Mouse (Mus musculus) lung, embryonic 14.5 days (tissue): ENCODE results near the gene 2010111I01Rik. TPM values are rescaled to one million over a fixed set of nuclear protein-coding genes. Genes with fewer than 3 reads are reported as not detected.

Source experiments
- ATAC-seq: fragments of 200-750 bp; cut with Nextera tagmentation; 2 replicates; pipeline ENCODE4 v1.8.0; 2017; ENCODE audit warnings: mild to moderate bottlenecking, moderate TSS enrichment, moderate library complexity; ENCODE audit not compliant: insufficient read depth
- DNase-seq: peaks from one replicate; pipeline ENCODE4 v3.0.0-alpha.2; 2015
- H3K27ac ChIP-seq: fragments of 300-500 bp; sonication (generic); 2 replicates; pipeline ENCODE4 v1.5.1; 2014; ENCODE audit warnings: low read depth, mild to moderate bottlenecking, moderate library complexity
- H3K27me3 ChIP-seq: fragments of 300-500 bp; sonication (generic); 2 replicates; pipeline ENCODE4 v1.6.1; 2014; ENCODE audit warnings: low read length, control low read depth; ENCODE audit not compliant: insufficient read depth
- H3K36me3 ChIP-seq: fragments of 300-500 bp; sonication (generic); 2 replicates; pipeline ENCODE4 v1.6.1; 2014; ENCODE audit warnings: control low read depth; ENCODE audit not compliant: insufficient read depth
- H3K4me1 ChIP-seq: fragments of 300-500 bp; sonication (generic); 2 replicates; pipeline ENCODE4 v1.6.1; 2014; ENCODE audit warnings: antibody characterized with exemption, control low read depth; ENCODE audit not compliant: insufficient read depth
- H3K4me2 ChIP-seq: fragments of 300-500 bp; sonication (generic); 2 replicates; pipeline ENCODE4 v1.6.1; 2014; ENCODE audit warnings: mild to moderate bottlenecking
- H3K4me3 ChIP-seq: fragments of 300-500 bp; sonication (generic); 2 replicates; pipeline ENCODE4 v1.5.1; 2014; ENCODE audit warnings: low read depth, low read length
- H3K9ac ChIP-seq: fragments of 300-500 bp; sonication (generic); 2 replicates; pipeline ENCODE4 v1.6.1; 2014
- H3K9me3 ChIP-seq: fragments of 300-500 bp; sonication (generic); 2 replicates; pipeline ENCODE4 v1.6.1; 2016; ENCODE audit warnings: low read depth, low read length, control low read depth
- CTCF ChIP-seq: IDR thresholded peaks from 2 replicates; pipeline ENCODE4 v1.5.1; 2016; ENCODE audit warnings: antibody characterized with exemption, low read depth
- WGBS: fragments of 180-500 bp; shearing (Covaris S2); extraction: QIAGEN DNeasy Blood & Tissue Kit; methylation state at CpG from one replicate; pipeline ENCODE4 v1.1.7; 2014; 5-methylcytosine and 5-hydroxymethylcytosine counted together
- polyA plus RNA-seq: library from polyadenylated mRNA; unstranded; fragments of >200 nt; fragmentation: Nextera tagmentation; extraction: Ambion mirVana; gene quantifications from 2 replicates; pipeline ENCODE4 v1.2.1, GENCODE M21; 2014

2010111I01Rik gene
- polyA plus RNA-seq, 1 experiment from 2014 or later = 156 TPM

DNA sequence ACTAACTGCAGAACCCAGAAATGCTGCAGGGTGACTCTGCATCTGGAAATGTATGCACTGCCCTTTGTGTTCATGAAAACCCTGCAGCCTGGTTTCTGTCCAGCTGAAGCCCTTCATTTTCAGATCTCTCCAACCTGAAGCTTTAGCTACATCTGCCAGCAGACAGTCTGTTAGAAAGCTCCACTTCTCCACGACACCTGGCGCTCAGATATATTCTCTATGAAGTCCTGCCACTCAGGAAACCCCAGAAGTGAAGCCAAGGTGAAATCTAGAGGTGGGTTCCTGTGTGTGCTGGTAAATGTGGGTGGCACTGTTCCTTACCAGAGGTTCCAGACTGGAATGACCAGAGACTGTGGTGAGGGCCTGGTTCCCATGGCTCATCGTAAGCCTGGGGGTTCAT is 297.0 kb downstream of the 2010111I01Rik start:
- ATAC-seq (no peak), DNase-seq (no peak)
- Histone ChIP-seq H3K27me3 (no peaks in the 10 kb centered on the region), H3K36me3 (peaks cover 36% of the 10 kb centered on the region), H3K4me2 (no peak overlapping the region), H3K27ac (no peak overlapping the region), H3K4me3 (no peak overlapping the region), H3K9ac (no peak overlapping the region), H3K9me3 (no peaks in the 10 kb centered on the region), H3K4me1 (0 out of 2 replicates have a peak, but pooled peaks cover 4% of the 10 kb centered on the region)
- 91% methylated on average over 3 of the region's 3 CpGs for WGBS
- TF ChIP-seq CTCF = no peak

- peaks cover 29% of the 10 kb centered on the region for H3K36me3 ChIP-seq
- H3K4me1 ChIP-seq = 0 out of 2 replicates have a peak, but pooled peaks cover 4% of the 10 kb centered on the region
- no peaks in the 10 kb centered on the region for H3K27me3 ChIP-seq
- TF ChIP-seq CTCF = no peak
- H3K27ac ChIP-seq = no peak overlapping the region
- no peak for ATAC-seq
- no peak for DNase-seq
- H3K9ac ChIP-seq = no peak overlapping the region
- no peaks in the 10 kb centered on the region for H3K9me3 ChIP-seq
- H3K4me2 ChIP-seq = no peak overlapping the region
- WGBS = 79% methylated on average over 1 of the region's 1 CpGs
- H3K4me3 ChIP-seq = no peak overlapping the region
Measured at GRCm38 (mm10) chr13:63262168-63262957, 297.7 kb downstream of the 2010111I01Rik start.

DNA sequence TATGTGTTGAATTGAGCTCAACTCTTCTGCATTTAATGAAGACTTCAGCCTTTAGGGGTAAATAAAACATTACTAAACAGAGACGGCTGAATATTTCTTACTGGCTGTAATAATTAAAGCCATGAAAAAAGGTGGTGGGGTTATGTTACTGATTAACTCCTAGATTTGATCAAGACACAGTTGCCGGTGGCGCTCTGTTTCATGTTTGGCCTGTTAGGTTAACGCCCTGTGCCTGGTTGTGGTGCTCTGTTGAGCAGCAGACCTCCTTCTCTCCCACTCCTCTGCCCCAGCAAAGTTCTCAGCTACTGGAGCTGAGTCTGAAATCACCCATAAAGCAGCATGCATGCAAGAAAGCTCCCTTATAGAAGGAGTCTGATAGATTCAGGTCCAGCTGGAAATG is 303.7 kb downstream of the 2010111I01Rik start:
- Histone ChIP-seq H3K4me3 (no peak overlapping the region), H3K9ac (no peak overlapping the region), H3K4me2 (no peak overlapping the region), H3K27me3 (no peaks in the 10 kb centered on the region), H3K9me3 (no peaks in the 10 kb centered on the region), H3K4me1 (peaks cover 13% of the 10 kb centered on the region), H3K27ac (peak overlapping the region; percentile 58), H3K36me3 (peaks cover 20% of the 10 kb centered on the region)
- ATAC-seq (no peak), DNase-seq (no peak)
- TF ChIP-seq CTCF = no peak
- WGBS = 61% methylated on average over 4 of the region's 4 CpGs

DNA sequence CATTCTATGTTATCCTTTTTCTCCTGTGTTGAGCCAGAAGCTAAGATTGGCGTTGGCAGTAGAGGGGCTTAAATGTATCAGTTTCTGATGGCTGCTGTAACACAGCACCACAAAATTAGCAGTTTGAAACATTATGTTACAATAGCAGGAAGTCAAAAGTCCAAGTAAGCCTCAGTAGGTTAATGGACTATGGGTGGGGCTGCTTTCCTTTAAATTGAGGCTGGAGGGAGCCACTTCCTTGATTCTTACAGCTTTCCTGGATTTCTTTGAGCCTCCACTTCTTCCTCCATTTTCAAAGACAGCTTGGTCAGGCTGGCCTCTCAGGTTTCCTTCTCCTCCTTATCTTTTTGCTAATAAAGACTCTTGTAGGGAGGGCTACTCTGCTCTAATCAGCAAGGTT is 304.1 kb downstream of the 2010111I01Rik start:
- H3K4me2 ChIP-seq = no peak overlapping the region
- H3K4me1 ChIP-seq = peaks cover 13% of the 10 kb centered on the region
- 66% methylated on average over 1 of the region's 1 CpGs for WGBS
- no peaks in the 10 kb centered on the region for H3K9me3 ChIP-seq
- H3K27me3 ChIP-seq = no peaks in the 10 kb centered on the region
- peaks cover 16% of the 10 kb centered on the region for H3K36me3 ChIP-seq
- no peak overlapping the region for H3K9ac ChIP-seq
- no peak overlapping the region for H3K4me3 ChIP-seq
- peak overlapping the region; percentile 58 for H3K27ac ChIP-seq
- TF ChIP-seq CTCF = no peak
- ATAC-seq (no peak), DNase-seq (no peak)

GRCm38 (mm10) chr13:63270191-63270590 is 305.5 kb downstream of the 2010111I01Rik start:
- no peak overlapping the region for H3K4me3 ChIP-seq
- no peak for TF ChIP-seq CTCF

DNA sequence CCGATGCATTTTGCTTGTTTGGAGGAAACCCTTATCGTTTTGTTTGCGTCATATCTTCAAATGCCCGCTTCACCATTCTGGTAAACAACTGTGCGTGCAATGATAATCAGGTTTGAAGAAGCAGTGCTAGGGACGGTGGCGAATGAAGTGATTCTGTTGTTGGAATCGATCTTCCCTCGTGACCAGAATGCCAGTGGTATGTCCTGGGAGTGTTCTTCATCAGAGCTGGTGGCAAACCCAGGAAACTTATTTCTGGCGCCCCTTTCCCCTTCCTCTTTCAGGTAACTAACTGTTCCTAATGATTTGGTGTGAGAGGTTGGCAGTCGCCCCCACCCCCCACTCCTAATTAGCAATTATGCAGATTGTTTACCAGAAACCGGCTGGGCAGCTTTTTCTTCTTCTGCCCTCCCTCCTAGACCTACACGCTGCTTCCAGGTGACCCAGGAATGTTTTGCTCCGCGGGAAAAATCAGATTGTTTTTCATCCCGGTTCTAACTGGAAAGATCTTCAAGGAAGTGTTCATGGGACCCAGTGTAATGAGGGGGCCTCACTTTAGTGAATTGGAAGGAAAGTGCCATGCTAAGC is 307.4 kb downstream of the 2010111I01Rik start:
- TF ChIP-seq CTCF = no peak
- 20% methylated on average over 16 of the region's 16 CpGs for WGBS
- peak overlapping the region; percentile 37 for H3K4me3 ChIP-seq
- peaks cover 20% of the 10 kb centered on the region; the same call in 1 of the 2 replicates for H3K36me3 ChIP-seq
- H3K27me3 ChIP-seq = no peaks in the 10 kb centered on the region
- peak overlapping the region; percentile 89 for H3K27ac ChIP-seq
- no peak for ATAC-seq
- peaks cover 17% of the 10 kb centered on the region for H3K4me1 ChIP-seq
- peak overlapping the region; percentile 63 for H3K4me2 ChIP-seq
- H3K9me3 ChIP-seq = no peaks in the 10 kb centered on the region
- no peak for DNase-seq
- H3K9ac ChIP-seq = peak overlapping the region; percentile 53

More at GRCm38 (mm10) chr13:63270191-63270590, 305.5 kb downstream of the 2010111I01Rik start:
- Histone ChIP-seq H3K27ac (peak overlapping the region; percentile 71), H3K27me3 (no peaks in the 10 kb centered on the region), H3K36me3 (peaks cover 15% of the 10 kb centered on the region; the same call in 1 of the 2 replicates), H3K4me1 (peaks cover 15% of the 10 kb centered on the region), H3K9ac (0 out of 2 replicates have a peak overlapping the region, but pooled peaks have one; percentile 32), H3K9me3 (no peaks in the 10 kb centered on the region), H3K4me2 (peak overlapping the region; percentile 40)
- ATAC-seq (no peak), DNase-seq (peak; percentile 61)
- WGBS = 39% methylated on average over 5 of the region's 5 CpGs

DNA sequence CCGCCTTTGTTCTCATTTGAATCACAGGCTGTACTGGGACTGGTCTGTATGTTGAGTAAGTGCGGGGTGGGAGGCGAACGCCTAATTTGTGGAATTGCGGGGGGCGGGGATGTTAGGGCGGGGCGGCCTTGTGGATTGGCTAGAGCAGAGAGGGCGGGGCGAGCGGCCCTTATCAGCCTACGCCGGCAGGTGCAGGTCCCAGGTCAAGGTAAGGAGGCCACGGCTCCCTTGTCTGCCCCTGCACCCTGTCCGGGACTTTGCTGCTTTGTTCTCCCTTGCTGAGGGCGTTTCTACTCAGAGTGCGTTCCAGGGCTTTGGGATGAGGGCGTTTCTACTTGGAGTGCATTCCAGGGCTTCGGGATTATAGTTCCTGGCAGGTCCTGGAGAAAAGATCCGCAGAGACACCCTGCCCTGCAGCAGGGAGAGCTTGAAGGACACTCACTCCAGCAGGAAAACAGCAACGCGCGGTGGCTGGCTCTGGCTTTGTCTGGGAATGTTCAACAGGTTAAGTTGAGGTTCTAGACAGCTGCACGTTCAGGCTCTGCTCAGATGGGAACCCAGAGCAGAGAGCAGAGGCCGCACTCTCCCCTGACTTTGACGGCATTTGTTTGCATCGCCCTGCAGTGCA is 308.0 kb downstream of the 2010111I01Rik start:
- ATAC-seq (peak; percentile 94), DNase-seq (peak; percentile 80)
- Histone ChIP-seq H3K4me1 (peaks cover 23% of the 10 kb centered on the region), H3K4me2 (peak overlapping the region; percentile 63), H3K27ac (peak overlapping the region; percentile 89), H3K9ac (peak overlapping the region; percentile 53), H3K4me3 (peak overlapping the region; percentile 37), H3K36me3 (peaks cover 16% of the 10 kb centered on the region; the same call in 1 of the 2 replicates), H3K27me3 (no peaks in the 10 kb centered on the region), H3K9me3 (no peaks in the 10 kb centered on the region)
- WGBS = 11% methylated on average over 27 of the region's 27 CpGs
- TF ChIP-seq CTCF = no peak
